Mouse (Mus musculus): ENCODE measurements at regions not wholly inside any gene's neighbourhood (a gene's known extent, or its start where the extent isn't known, plus 50 kb on each side); places are given as distances from the start of the nearest gene placed in this dataset.
"Not testable (repeated sequence)": the region's sequence is repeated elsewhere in the genome, so short reads cannot be mapped to it uniquely, and the experiment has no call there.

DNA sequence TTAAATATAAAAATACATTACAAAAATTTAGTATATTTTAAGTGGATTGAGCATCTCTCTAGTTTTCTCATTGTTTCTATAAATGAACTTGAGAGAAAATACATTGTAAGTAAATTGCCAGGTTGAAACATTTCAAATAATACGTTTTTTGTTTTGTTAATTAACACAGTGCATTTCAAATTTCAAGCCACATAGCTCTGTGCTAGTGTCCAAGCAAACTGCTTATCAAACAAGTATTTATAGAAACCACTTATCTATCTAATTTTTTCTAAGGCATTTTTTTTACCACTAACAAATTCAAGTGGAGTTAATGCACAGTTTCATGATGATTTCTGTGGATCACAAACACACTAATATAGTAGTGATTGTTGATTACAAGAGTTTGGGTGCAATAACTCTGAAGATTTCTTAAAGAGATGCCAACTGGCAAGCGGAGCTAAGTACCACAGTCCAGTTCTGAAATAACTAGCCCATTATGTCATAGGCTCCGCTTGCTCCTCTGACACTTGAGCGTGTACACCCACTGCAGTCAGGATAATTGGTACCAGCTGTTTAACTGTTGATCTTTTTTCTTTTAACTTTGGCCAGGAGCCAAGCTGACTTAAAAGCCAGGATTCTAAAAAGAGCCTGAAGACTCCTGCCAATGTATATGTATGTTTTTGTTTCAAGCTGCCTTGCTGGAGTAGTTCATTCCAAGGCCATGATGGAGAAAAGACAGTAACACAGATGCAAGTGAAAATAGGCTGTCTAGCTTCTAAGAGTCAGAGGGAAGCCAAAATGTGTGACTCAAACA, 115.0 kb downstream of the Pcdh18 start:
- no peak overlapping the region for H3K4me3 ChIP-seq (replicated peaks)
- H3K9me3 ChIP-seq: peaks cover 8% of the 10 kb centered on the region; the same call in 1 of the 2 replicates
- H3K27me3 ChIP-seq (replicated peaks): no peaks in the 10 kb centered on the region
- no peak for TF ChIP-seq GATA1 (IDR thresholded peaks at IDR 0.05; ENCODE audit: borderline replicate concordance, low read length)
- TF ChIP-seq FLI1 (IDR thresholded peaks at IDR 0.05; ENCODE audit: low read length): no peak
- H3K4me1 ChIP-seq: no peaks in the 10 kb centered on the region
- H3K36me3 ChIP-seq (replicated peaks; ENCODE audit: low read length): no peaks in the 10 kb centered on the region

GRCm38 (mm10) chr3:49641411-49641810, 115.7 kb downstream of the Pcdh18 start:
- H3K9me3 ChIP-seq: peaks cover 8% of the 10 kb centered on the region; the same call in 1 of the 2 replicates
- TF ChIP-seq FLI1 (IDR thresholded peaks at IDR 0.05; ENCODE audit: low read length) (no peak), GATA1 (IDR thresholded peaks at IDR 0.05; ENCODE audit: borderline replicate concordance, low read length) (no peak)
- H3K27me3 ChIP-seq (replicated peaks): no peaks in the 10 kb centered on the region
- H3K4me3 ChIP-seq (replicated peaks): no peak overlapping the region
- H3K4me1 ChIP-seq: no peaks in the 10 kb centered on the region
- no peaks in the 10 kb centered on the region for H3K36me3 ChIP-seq (replicated peaks; ENCODE audit: low read length)

GRCm38 (mm10) chr3:49638601-49639000, 118.5 kb downstream of the Pcdh18 start:
- Histone ChIP-seq H3K36me3 (replicated peaks; ENCODE audit: low read length) (no peaks in the 10 kb centered on the region), H3K9me3 (peaks cover 2% of the 10 kb centered on the region; the same call in 1 of the 2 replicates), H3K4me1 (no peaks in the 10 kb centered on the region), H3K27me3 (replicated peaks) (no peaks in the 10 kb centered on the region), H3K4me3 (replicated peaks) (no peak overlapping the region)
- TF ChIP-seq FLI1 (IDR thresholded peaks at IDR 0.05; ENCODE audit: low read length) (no peak), GATA1 (IDR thresholded peaks at IDR 0.05; ENCODE audit: borderline replicate concordance, low read length) (no peak)

DNA sequence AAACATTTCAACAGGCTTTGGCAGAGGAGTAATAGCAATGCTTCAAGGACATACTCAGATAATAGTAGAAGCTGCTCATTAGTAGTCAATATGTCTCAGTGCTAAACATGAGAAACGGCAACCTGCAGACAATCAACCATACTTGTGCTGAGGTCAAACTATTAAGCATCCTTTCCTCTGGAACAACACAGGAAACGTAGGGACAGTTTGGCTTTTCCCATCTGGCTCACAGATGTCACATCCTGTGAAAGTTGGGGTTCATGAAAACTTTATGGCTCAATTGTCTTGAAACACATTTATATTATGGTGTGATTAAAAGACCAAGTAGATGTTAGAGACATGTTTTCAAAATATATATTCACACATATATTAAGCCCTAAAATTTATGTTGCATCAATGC, 120.4 kb downstream of the Pcdh18 start:
- H3K36me3 ChIP-seq (replicated peaks; ENCODE audit: low read length): no peaks in the 10 kb centered on the region
- no peaks in the 10 kb centered on the region for H3K27me3 ChIP-seq (replicated peaks)
- H3K4me3 ChIP-seq (replicated peaks): no peak overlapping the region
- TF ChIP-seq FLI1 (IDR thresholded peaks at IDR 0.05; ENCODE audit: low read length): no peak
- no peak for TF ChIP-seq GATA1 (IDR thresholded peaks at IDR 0.05; ENCODE audit: borderline replicate concordance, low read length)
- H3K9me3 ChIP-seq: no peaks in the 10 kb centered on the region
- no peaks in the 10 kb centered on the region for H3K4me1 ChIP-seq

- Histone ChIP-seq H3K27me3 (replicated peaks) (no peaks in the 10 kb centered on the region), H3K4me3 (replicated peaks) (no peak overlapping the region), H3K36me3 (replicated peaks; ENCODE audit: low read length) (no peaks in the 10 kb centered on the region), H3K9me3 (0 out of 2 replicates have a peak, but pooled peaks cover 3% of the 10 kb centered on the region), H3K4me1 (no peaks in the 10 kb centered on the region)
- TF ChIP-seq GATA1 (IDR thresholded peaks at IDR 0.05; ENCODE audit: borderline replicate concordance, low read length) (no peak), FLI1 (IDR thresholded peaks at IDR 0.05; ENCODE audit: low read length) (no peak)
These were observed 164.2 kb downstream of the Pcdh18 start for GRCm38 (mm10) chr3:49592706-49593451.

DNA sequence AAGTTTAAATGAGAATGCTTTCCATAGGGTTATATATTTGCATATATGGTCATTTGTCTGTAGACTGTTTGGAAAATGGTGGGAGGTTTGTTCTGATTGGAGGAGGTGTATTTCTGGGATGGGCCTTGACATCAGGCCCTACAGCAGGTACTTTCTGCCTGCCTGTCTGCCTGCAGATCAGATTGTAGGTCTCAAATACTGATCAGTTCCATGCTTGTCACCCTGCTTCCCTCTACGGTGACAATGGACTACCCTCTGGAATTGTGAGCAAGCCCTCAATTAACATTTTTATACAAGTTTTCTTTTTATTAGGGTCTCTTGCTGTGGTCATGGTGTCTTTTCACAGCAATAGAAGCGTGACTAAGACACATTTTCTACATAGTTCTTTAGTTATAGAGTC, 166.9 kb downstream of the Pcdh18 start:
- TF ChIP-seq GATA1 (IDR thresholded peaks at IDR 0.05; ENCODE audit: borderline replicate concordance, low read length) (no peak), FLI1 (IDR thresholded peaks at IDR 0.05; ENCODE audit: low read length) (no peak)

DNA sequence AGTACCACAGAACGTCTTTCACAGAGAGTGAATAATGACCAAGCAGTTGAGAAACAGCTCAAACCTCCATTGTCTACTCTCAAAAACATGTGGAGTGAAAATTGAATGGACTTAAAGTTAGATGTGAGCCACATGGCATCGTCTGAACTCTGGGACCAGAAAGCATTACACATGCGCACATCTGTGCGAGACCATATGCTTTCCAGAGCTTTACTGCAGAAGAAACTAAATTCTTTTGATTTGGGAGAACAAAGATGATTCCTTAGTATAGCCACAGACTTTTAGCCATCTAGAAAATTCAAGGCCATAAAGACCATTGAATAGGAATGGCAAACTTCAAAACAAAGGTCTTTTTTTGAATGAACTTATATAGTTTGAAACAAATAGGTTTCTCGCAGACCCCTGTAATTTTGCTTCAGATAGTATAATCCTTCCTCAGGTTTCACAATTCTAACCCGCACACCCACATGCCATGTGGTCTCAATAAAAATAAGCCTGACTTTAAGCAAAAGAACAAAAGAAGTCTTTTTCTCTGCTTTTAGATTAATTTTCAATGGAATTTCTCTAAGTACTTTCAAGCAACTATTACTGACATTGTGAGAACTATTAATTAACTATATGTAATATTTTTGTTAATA, 170.5 kb downstream of the Pcdh18 start:
- H3K9me3 ChIP-seq: no peaks in the 10 kb centered on the region
- no peak overlapping the region for H3K4me3 ChIP-seq (replicated peaks)
- no peak for TF ChIP-seq FLI1 (IDR thresholded peaks at IDR 0.05; ENCODE audit: low read length)
- no peak for TF ChIP-seq GATA1 (IDR thresholded peaks at IDR 0.05; ENCODE audit: borderline replicate concordance, low read length)
- H3K4me1 ChIP-seq: no peaks in the 10 kb centered on the region
- no peaks in the 10 kb centered on the region for H3K27me3 ChIP-seq (replicated peaks)
- H3K36me3 ChIP-seq (replicated peaks; ENCODE audit: low read length): no peaks in the 10 kb centered on the region

More for the DNA sequence above, 166.9 kb downstream of the Pcdh18 start:
- Histone ChIP-seq H3K27me3 (replicated peaks) (no peaks in the 10 kb centered on the region), H3K4me3 (replicated peaks) (no peak overlapping the region), H3K36me3 (replicated peaks; ENCODE audit: low read length) (no peaks in the 10 kb centered on the region), H3K4me1 (no peaks in the 10 kb centered on the region), H3K9me3 (0 out of 2 replicates have a peak, but pooled peaks cover 3% of the 10 kb centered on the region)

GRCm38 (mm10) chr3:49585962-49586361, 171.2 kb downstream of the Pcdh18 start:
- not testable (repeated sequence) for H3K27me3 ChIP-seq (replicated peaks); H3K36me3 ChIP-seq (replicated peaks; ENCODE audit: low read length); H3K4me1 ChIP-seq; H3K4me3 ChIP-seq (replicated peaks); H3K9me3 ChIP-seq

DNA sequence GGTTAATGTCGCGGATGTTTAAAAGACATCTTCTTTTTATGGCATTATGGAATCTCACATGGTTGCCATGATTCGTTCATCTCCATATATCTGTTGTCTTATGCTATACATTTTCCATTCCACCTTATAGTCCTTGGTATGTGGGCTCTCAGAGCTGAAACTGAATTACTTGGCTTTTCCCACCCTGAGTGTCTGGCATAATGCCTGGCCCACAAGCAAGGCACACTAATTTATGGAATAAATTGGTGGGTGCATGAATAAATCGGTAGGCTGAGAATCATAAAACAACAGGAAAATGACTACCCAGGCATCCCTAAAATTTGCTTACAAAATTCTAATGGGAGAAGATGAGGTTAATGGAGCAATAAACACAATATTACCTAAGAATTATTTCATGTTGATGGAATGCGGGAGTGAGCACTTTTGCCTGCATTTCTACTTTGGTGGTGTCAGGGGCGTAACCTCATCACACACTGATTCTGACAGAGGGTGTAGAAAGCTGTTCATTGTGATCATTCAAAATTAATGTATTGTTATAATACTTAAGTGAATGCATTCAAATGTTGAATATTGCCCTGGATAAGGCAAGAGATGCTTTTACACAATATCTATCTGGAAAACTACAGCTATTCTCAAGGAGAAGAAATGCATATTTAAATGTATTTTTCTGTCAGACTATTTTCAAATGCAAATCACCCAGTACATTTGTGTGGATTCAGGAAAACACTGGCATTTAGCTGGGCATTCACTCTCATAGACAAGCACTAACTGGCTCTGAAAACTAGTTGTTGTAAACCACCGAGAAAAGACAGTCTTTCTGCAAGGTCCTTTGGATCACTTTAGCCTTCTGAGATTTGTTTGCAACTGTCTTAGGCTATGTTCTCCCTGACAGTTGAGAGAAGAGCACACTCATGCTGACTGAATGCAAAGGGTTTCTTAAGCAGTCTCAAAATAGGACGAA, 190.1 kb downstream of the Pcdh18 start:
- H3K27me3 ChIP-seq (replicated peaks): no peaks in the 10 kb centered on the region
- H3K9me3 ChIP-seq: no peaks in the 10 kb centered on the region
- no peak overlapping the region for H3K4me3 ChIP-seq (replicated peaks)
- H3K36me3 ChIP-seq (replicated peaks; ENCODE audit: low read length): no peaks in the 10 kb centered on the region
- no peaks in the 10 kb centered on the region for H3K4me1 ChIP-seq
- TF ChIP-seq GATA1 (IDR thresholded peaks at IDR 0.05; ENCODE audit: borderline replicate concordance, low read length): no peak
- no peak for TF ChIP-seq FLI1 (IDR thresholded peaks at IDR 0.05; ENCODE audit: low read length)
